Mouse (Mus musculus): ENCODE measurements around the gene Mob3b.

Gene Mob3b

DNA sequence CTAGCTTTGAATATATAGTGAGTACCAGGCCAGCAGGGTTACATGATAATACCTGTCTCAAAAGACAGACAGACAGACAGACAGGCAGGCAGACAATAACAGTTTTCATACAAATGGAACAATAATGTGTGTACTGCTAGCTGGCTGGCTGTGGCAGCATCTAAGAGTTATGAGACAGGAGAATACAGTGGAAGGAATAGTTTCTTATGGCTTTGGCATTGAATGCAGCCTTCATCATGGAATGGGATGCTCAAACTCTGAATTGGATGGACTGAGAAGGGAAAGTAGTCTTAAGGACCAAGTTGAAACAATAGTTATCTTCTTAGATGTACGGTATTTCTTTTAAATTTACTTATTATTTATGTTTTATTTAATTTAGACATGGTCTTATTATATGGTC lies 258.0 kb downstream of the Mob3b start:
- DNase-seq (ENCODE audit: low spot score), result no peak
